Mouse (Mus musculus): ENCODE measurements around the gene Nr3c2.

DNA sequence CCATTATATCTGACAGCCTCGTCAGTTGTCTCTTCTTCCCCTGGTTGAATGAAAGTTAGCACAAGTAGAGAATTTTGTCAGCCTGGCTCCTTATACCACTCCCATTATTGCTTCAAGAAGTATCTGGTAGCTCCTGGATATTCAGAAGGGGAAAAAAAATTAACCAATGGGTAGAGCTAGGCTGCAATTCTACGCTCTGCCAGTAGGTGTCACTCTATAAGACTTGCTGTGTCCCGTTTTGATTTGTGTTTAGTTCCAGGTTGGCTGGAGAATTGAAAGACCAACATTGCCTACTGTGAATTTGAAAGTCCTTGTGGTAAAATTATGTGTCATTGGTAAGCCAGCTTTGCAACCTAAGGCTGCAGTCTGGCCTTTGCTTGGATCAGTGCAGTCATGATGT is 255.3 kb downstream of the Nr3c2 start:
- TF ChIP-seq POLR2A (IDR thresholded peaks at IDR 0.05; ENCODE audit: extremely low read depth, insufficient read depth, low read length) (no peak), CTCF (IDR thresholded peaks at IDR 0.05; ENCODE audit: extremely low read depth, insufficient read depth, low read length) (peak; percentile 34; the same call in 1 of the 2 replicates)
